Mouse (Mus musculus) CH12.LX (cell line): ENCODE measurements around the gene Borcs7.

Experiments
- CTCF ChIP-seq, 2 experiments: IDR thresholded peaks in 1 of 2; conservative IDR thresholded peaks in 1 of 2; 2 replicates each; pipeline ENCODE4 v1.5.1; 2011 to 2012; ENCODE audit warnings: low read depth in 2 of 2, low read length in 2 of 2, improper control_type of control experiment in 1 of 2, inconsistent platforms in 1 of 2, mild to moderate bottlenecking in 1 of 2, moderate library complexity in 1 of 2
- EP300 ChIP-seq: IDR thresholded peaks from 2 replicates; pipeline ENCODE4 v1.6.1; 2011; ENCODE audit warnings: low read length, improper control_type of control experiment
- HCFC1 ChIP-seq: IDR thresholded peaks from 2 replicates; pipeline ENCODE4 v1.6.1; 2012; ENCODE audit warnings: low read depth, mild to moderate bottlenecking, inconsistent platforms, low read length, improper control_type of control experiment
- KAT2A ChIP-seq: IDR thresholded peaks from 2 replicates; pipeline ENCODE4 v1.6.1; 2012; ENCODE audit warnings: low read length, improper control_type of control experiment, inconsistent platforms; ENCODE audit not compliant: insufficient replicate concordance
- MAX ChIP-seq: IDR thresholded peaks from 2 replicates; pipeline ENCODE4 v1.6.1; 2011; ENCODE audit warnings: low read length, improper control_type of control experiment
- MXI1 ChIP-seq: IDR thresholded peaks from 2 replicates; pipeline ENCODE4 v1.6.1; 2011; ENCODE audit warnings: mild to moderate bottlenecking, low read depth, low read length, improper control_type of control experiment
- POLR2A ChIP-seq: IDR thresholded peaks from 2 replicates; pipeline ENCODE4 v1.6.1; 2011; ENCODE audit warnings: low read depth, mild to moderate bottlenecking, improper control_type of control experiment, low read length
- POLR2AphosphoS2 ChIP-seq: IDR thresholded peaks from 2 replicates; pipeline ENCODE4 v1.6.1; 2011; ENCODE audit warnings: low read depth, low read length, improper control_type of control experiment
- RAD21 ChIP-seq: IDR thresholded peaks from 2 replicates; pipeline ENCODE4 v1.6.1; 2011; ENCODE audit warnings: low read depth, mild to moderate bottlenecking, low read length, improper control_type of control experiment, moderate library complexity
- TCF12 ChIP-seq: IDR thresholded peaks from 2 replicates; pipeline ENCODE4 v1.6.1; 2014; ENCODE audit warnings: low read depth, mild to moderate bottlenecking, inconsistent platforms, low read length, improper control_type of control experiment
- UBTF ChIP-seq: IDR thresholded peaks from 2 replicates; pipeline ENCODE4 v1.6.1; 2012; ENCODE audit warnings: low read depth, mild to moderate bottlenecking, inconsistent platforms, low read length, improper control_type of control experiment, moderate library complexity

DNA sequence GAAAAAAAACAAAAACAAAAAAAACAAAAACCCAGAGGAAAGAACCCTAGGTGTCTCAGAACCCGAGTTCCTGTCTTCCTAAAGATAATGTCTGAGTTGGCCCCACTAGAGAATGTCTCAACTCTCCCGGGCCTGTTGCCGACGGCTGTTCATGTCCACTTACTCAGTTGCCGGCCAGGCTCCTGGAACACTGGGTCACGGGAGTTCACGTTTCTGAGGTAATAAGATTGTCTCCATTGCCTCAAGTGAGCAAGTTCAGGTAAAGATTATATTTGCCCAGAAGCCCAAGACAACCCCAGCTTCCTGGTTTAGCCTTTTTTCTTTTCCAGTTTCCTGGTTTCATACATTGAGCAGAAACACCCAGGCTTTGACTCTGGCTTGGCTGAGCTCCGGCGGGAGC lies 30.9 kb upstream of the Borcs7 start:
- no peak for TF ChIP-seq EP300
- no peak for TF ChIP-seq POLR2AphosphoS2
- TF ChIP-seq RAD21: no peak
- no peak for TF ChIP-seq HCFC1
- no peak for TF ChIP-seq KAT2A
- TF ChIP-seq UBTF: no peak
- TF ChIP-seq MXI1: no peak
- no peak for TF ChIP-seq TCF12
- no peak for TF ChIP-seq CTCF (conservative IDR thresholded peaks at IDR 0.05 in 1 of 2, IDR thresholded peaks at IDR 0.05 in 1 of 2; ENCODE audit: low read depth in 2 of 2, low read length in 2 of 2)
- no peak for TF ChIP-seq MAX
- TF ChIP-seq POLR2A: no peak
